Mouse (Mus musculus): ENCODE data around the gene Apol7b.

The Apol7b gene

GRCm38 (mm10) chr15:77384340-77385030, 62.8 kb downstream of the Apol7b start:
- DNase-seq (ENCODE audit: low spot score in 2 of 2), result no peak

DNA sequence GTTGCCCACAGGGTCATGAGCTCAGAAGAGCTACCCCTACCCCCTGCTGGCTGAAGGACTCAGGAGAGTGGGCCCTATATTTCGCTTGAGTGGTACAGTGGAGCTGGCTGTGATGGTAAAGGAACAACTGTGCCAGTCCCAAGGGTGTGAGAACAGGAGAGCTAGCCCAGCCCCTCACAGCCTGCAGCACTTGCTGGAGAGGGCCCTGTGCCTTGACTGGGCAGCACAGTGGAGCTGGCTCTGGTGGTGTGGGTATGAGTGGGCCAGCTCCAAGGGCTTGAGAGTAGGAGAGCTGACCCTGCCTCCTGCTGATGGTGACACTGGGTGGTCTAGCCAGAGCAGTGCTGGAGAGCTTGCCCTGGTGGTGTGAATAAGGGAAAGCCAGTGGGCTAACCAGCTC, 64.4 kb downstream of the Apol7b start:
- no peak for DNase-seq (ENCODE audit: low spot score in 2 of 2)

DNA sequence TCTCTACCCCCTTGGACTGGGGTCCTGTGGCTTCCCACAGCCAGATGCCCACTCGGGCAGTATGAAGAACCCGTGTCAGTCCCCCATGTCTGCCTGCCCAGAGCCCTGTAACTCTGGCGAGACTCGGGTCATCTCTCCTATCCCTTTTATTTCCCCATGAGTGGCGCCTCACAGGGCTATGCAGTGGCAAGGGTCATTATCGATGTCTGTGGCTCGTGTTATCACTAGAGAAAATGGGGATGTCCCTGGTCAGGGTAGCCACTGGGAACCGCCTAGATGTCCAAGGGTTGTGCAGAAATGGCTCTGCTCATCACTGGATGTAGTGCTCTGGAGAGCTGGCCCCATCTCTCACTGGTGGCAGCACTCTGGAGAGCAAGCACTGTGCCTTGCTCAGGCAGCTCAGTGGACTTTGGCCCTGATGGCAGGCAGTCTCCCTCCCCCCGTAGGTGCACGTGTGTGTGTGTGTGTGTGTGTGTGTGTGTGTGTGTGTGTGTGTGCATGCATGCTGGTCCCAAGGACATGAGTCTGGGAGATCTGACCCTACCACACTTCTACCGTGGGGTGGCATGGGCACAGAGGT, 64.9 kb downstream of the Apol7b start:
- DNase-seq (ENCODE audit: low spot score in 2 of 2), result no peak

GRCm38 (mm10) chr15:77381481-77381880, 65.8 kb downstream of the Apol7b start:
- no peak for DNase-seq (ENCODE audit: low spot score in 2 of 2)

DNA sequence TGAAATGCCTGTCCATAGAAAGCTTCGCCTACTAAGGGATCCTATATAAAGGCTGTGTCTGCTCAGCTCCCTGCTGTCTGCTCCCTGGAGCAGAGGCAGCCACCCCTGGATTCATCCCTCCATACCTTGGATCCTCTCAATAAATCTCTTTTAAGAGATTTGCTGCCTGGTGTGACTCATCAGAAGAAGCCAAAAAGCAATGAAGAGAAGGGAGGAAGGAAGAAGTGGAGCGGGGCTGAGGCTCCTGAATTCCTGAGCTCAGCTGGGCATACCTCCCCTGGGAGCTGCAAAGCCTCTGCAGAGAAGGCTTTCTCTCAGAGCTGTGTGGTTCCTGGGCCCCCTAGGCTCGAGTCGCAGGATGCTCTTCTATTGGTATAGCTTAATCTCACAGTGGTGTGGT, 67.4 kb downstream of the Apol7b start:
- DNase-seq (ENCODE audit: low spot score in 2 of 2), result no peak

DNA sequence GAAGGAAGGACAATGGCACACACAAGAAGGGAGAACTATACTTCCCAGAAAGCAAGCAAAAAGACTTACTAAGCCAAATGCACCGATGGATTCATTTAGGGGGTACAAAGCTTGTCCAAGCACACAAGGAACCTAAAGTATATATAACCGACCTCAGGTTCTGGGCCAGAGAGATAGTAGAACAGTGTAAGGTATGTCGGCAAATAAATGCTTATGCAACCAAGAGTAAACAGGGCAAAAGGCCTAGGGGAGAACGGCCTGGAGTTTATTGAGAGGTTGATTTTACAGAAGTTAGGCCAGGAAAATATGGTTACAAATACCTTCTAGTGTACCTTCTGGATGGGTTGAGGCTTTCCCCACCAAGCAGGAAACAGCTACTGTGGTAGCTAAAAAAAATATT, 69.9 kb downstream of the Apol7b start:
- DNase-seq (ENCODE audit: low spot score in 2 of 2), result no peak

- no peak for DNase-seq (ENCODE audit: low spot score in 2 of 2)
Measured at GRCm38 (mm10) chr15:77376920-77377319, 70.4 kb downstream of the Apol7b start.
